26 mouse cellular contexts compared by ENCODE assay signal in genomic region chr6:118036866-118037265, GRCm38 (mm10). TPM values are rescaled to one million over a fixed set of nuclear protein-coding genes. Genes with fewer than 3 reads are reported as not detected.
DNase-seq lines count a peak whose midpoint lies in the region; ATAC-seq and TF ChIP-seq lines count a peak whose summit lies in the region.
"Had no signal": no experiment of that assay in that cellular context is flagged by ENCODE, and none has a peak within 500 bp of the region (broad histone marks: within the 10 kb centered on the region; RNA-seq: fewer than 3 reads in every experiment).

No protein-coding gene starts in this region.

- peak; percentile 21 to 46 for DNase-seq in lung, adult 18-20 months
- no peak for DNase-seq in lung, postnatal 4 days
- peak; percentile 8 for DNase-seq in lung, postnatal 0 days (ENCODE audit: low spot score)
- no peak for DNase-seq in lung, postnatal 25 days (ENCODE audit: low spot score)
- no peak for DNase-seq in embryo, embryonic 10 days (ENCODE audit: low spot score)
- no peak for DNase-seq in hindbrain, embryonic 14.5 days (ENCODE audit: low spot score)
- DNase-seq: adrenal gland, postnatal 10 days; adrenal gland, postnatal 36 days; B cell, adult 2 months; cerebellum, adult 18-20 months; cerebellum, adult 9-10 months; cerebellum, postnatal 14 days; forebrain, postnatal 0 days; gastrocnemius, adult 2 months; gastrocnemius, postnatal 14 days; heart, postnatal 36 days had no signal

- peaks cover 5% of the 10 kb centered on the region; the same call in 1 of the 2 replicates for H3K4me1 ChIP-seq in lung, postnatal 0 days (ENCODE audit: insufficient read depth, low read depth, low read length)
- H3K4me1 ChIP-seq in intestine, postnatal 0 days (replicated peaks; ENCODE audit: control insufficient read depth, insufficient read depth, low read length) = no peaks in the 10 kb centered on the region; the same call in 1 of the 2 replicates
- H3K4me1 ChIP-seq in hindbrain, embryonic 14.5 days (replicated peaks; ENCODE audit: control insufficient read depth, insufficient read depth, low read length) = no peaks in the 10 kb centered on the region
- H3K4me1 ChIP-seq: embryonic facial prominence, embryonic 12.5 days; embryonic facial prominence, embryonic 15.5 days; heart, embryonic 12.5 days; hindbrain, embryonic 10.5 days; hindbrain, embryonic 13.5 days had no signal

- peak overlapping the region; percentile 83 for H3K27ac ChIP-seq in lung, postnatal 0 days (ENCODE audit: low read length)
- H3K27ac ChIP-seq in intestine, postnatal 0 days (ENCODE audit: low read depth, low read length) = no peak overlapping the region
- H3K27ac ChIP-seq in hindbrain, embryonic 14.5 days = no peak overlapping the region
- H3K27ac ChIP-seq: embryonic facial prominence, embryonic 12.5 days; embryonic facial prominence, embryonic 15.5 days; gastrocnemius, adult 2 months; heart, embryonic 15.5 days; hindbrain, embryonic 10.5 days; hindbrain, embryonic 13.5 days had no signal

- H3K9me3 ChIP-seq in lung, postnatal 0 days (ENCODE audit: low read length) = no peaks in the 10 kb centered on the region
- no peaks in the 10 kb centered on the region for H3K9me3 ChIP-seq in intestine, postnatal 0 days (ENCODE audit: control insufficient read depth)
- no peaks in the 10 kb centered on the region for H3K9me3 ChIP-seq in hindbrain, embryonic 14.5 days (ENCODE audit: control insufficient read depth, low read length)
- H3K9me3 ChIP-seq: embryonic facial prominence, embryonic 12.5 days; embryonic facial prominence, embryonic 15.5 days; G1E; heart, embryonic 12.5 days; heart, embryonic 15.5 days; hindbrain, embryonic 10.5 days; hindbrain, embryonic 13.5 days had no signal

- WGBS in lung, postnatal 0 days = 38% methylated on average over 5 of the region's 5 CpGs
- WGBS in intestine, postnatal 0 days = 40% methylated on average over 5 of the region's 5 CpGs
- WGBS in hindbrain, embryonic 14.5 days = 85% methylated on average over 5 of the region's 5 CpGs

- H3K9ac ChIP-seq in lung, postnatal 0 days (replicated peaks; ENCODE audit: low read depth) = no peak overlapping the region
- H3K9ac ChIP-seq in intestine, postnatal 0 days (ENCODE audit: low read depth, low read length) = no peak overlapping the region
- H3K9ac ChIP-seq in hindbrain, embryonic 14.5 days = no peak overlapping the region
- H3K9ac ChIP-seq: embryonic facial prominence, embryonic 12.5 days; embryonic facial prominence, embryonic 15.5 days; forebrain, postnatal 0 days; heart, embryonic 12.5 days; heart, embryonic 15.5 days; hindbrain, embryonic 13.5 days had no signal

- no peaks in the 10 kb centered on the region for H3K36me3 ChIP-seq in lung, postnatal 0 days (ENCODE audit: insufficient read depth, low read length)
- H3K36me3 ChIP-seq in intestine, postnatal 0 days (ENCODE audit: control insufficient read depth, insufficient read depth) = no peaks in the 10 kb centered on the region
- no peaks in the 10 kb centered on the region for H3K36me3 ChIP-seq in hindbrain, embryonic 14.5 days (replicated peaks; ENCODE audit: control insufficient read depth, insufficient read depth)
- H3K36me3 ChIP-seq: embryonic facial prominence, embryonic 12.5 days; embryonic facial prominence, embryonic 15.5 days; G1E; heart, embryonic 12.5 days; heart, embryonic 15.5 days; hindbrain, embryonic 10.5 days; hindbrain, embryonic 13.5 days had no signal

- TF ChIP-seq EP300 in lung, postnatal 0 days (IDR thresholded peaks at IDR 0.05) = no peak

- no peaks in the 10 kb centered on the region for H3K27me3 ChIP-seq in lung, postnatal 0 days (replicated peaks; ENCODE audit: insufficient read depth, low read length)
- no peaks in the 10 kb centered on the region for H3K27me3 ChIP-seq in intestine, postnatal 0 days (replicated peaks; ENCODE audit: control insufficient read depth, insufficient read depth, low read length)
- H3K27me3 ChIP-seq in hindbrain, embryonic 14.5 days (ENCODE audit: control insufficient read depth, insufficient read depth, low read length) = no peaks in the 10 kb centered on the region
- H3K27me3 ChIP-seq: embryonic facial prominence, embryonic 12.5 days; embryonic facial prominence, embryonic 15.5 days; heart, embryonic 12.5 days; heart, embryonic 15.5 days; hindbrain, embryonic 13.5 days had no signal

- no peak for TF ChIP-seq CTCF in lung, postnatal 0 days (IDR thresholded peaks at IDR 0.05)
- TF ChIP-seq CTCF in intestine, postnatal 0 days (IDR thresholded peaks at IDR 0.05; ENCODE audit: low read depth) = no peak

- H3K4me2 ChIP-seq in lung, postnatal 0 days (replicated peaks; ENCODE audit: low read depth, low read length) = 0 out of 2 replicates have a peak overlapping the region, but pooled peaks have one; percentile 14
- no peak overlapping the region for H3K4me2 ChIP-seq in intestine, postnatal 0 days (replicated peaks; ENCODE audit: low read depth)
- H3K4me2 ChIP-seq in hindbrain, embryonic 14.5 days (replicated peaks) = no peak overlapping the region
- H3K4me2 ChIP-seq: embryonic facial prominence, embryonic 12.5 days; embryonic facial prominence, embryonic 15.5 days; heart, embryonic 12.5 days; heart, embryonic 15.5 days; hindbrain, embryonic 13.5 days had no signal

- peak; percentile 4; the same call in 1 of the 2 replicates for ATAC-seq in lung, postnatal 0 days
- ATAC-seq in intestine, postnatal 0 days = peak; percentile 67
- ATAC-seq in hindbrain, embryonic 14.5 days (ENCODE audit: low FRiP score) = no peak
- ATAC-seq: forebrain, embryonic 14.5 days; forebrain, postnatal 0 days; Patski had no signal

- no peak overlapping the region for H3K4me3 ChIP-seq in lung, postnatal 0 days (ENCODE audit: low read depth, low read length)
- no peak overlapping the region for H3K4me3 ChIP-seq in intestine, postnatal 0 days (ENCODE audit: low read depth, low read length)
- H3K4me3 ChIP-seq in hindbrain, embryonic 14.5 days (replicated peaks; ENCODE audit: low read length) = no peak overlapping the region
- H3K4me3 ChIP-seq: embryonic facial prominence, embryonic 12.5 days; embryonic facial prominence, embryonic 15.5 days; gastrocnemius, adult 2 months; heart, embryonic 12.5 days; heart, embryonic 15.5 days; hindbrain, embryonic 10.5 days; hindbrain, embryonic 13.5 days had no signal

RNA-seq across cellular contexts. Expression of gene Rasgef1a, which starts 25.6 kb away (rescaled TPM):
- polyA plus RNA-seq in lung, postnatal 0 days (2015; fragmentation: Nextera tagmentation; extraction: Ambion mirVana) = 26.3 and 35.2 TPM in 2 replicates
- polyA plus RNA-seq in intestine, postnatal 0 days (2015; fragmentation: Nextera tagmentation; extraction: Ambion mirVana) = 0.07 and 0.25 TPM in 2 replicates
- 1.5 and 2.3 TPM in 2 replicates for polyA plus RNA-seq in hindbrain, embryonic 14.5 days (2014; fragmentation: Nextera tagmentation; extraction: Ambion mirVana)
- polyA plus RNA-seq: G1E; hindbrain, embryonic 10.5 days had no signal

Comparison
In these comparisons a context has a peak if more than half of its experiments do, and no peak if none do; other contexts are left out.
1. DNase-seq: peak in lung, adult 18-20 months (2 of 2) and lung, postnatal 0 days (single experiment); none in lung, postnatal 4 days (0 of 2), lung, postnatal 25 days (single experiment), embryo, embryonic 10 days (single experiment) and hindbrain, embryonic 14.5 days (single experiment).